Mouse (Mus musculus): ENCODE data around the gene Gm6525. TPM values are rescaled to one million over a fixed set of nuclear protein-coding genes. Genes with fewer than 3 reads are reported as not detected.

The Gm6525 gene
- total RNA-seq (2014; rRNA removed; ENCODE audit: low replicate concordance): 0.38 TPM in 1 of 2 replicates, not detected in the other
- 0.11 and 0.22 TPM in 2 replicates for polyA plus RNA-seq (2015; fragmentation: Nextera tagmentation; extraction: Ambion mirVana)

DNA sequence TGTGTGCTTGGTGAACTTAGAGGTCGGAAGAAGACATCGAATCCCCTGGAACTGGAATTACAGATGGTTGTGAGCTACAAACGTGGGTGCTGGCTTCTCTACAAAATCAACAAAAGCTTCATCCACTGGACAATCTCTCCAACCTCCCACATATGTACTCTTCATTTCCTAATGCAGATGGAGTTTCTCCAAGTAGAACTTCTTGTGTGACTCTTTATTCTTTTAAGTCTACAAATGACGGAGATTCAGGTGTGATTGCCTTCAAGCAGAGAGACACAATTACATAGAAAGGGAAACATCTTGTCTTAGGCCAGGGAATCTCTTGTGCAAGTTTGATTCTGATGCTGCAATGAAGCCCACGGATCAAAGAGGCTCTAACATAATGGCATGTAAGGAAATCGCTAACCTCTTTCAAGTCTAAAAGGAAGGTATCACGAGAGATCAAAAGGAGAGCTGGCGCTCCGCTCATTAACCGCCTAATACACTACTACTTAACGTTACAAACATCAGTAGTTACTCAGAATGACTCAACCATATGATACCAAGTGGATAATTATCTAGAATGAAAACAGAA, at the start of gene Gm6525:
Gm6525 (plus strand) TSS at position 524 of the 574 bp plus-strand sequence.
- Histone ChIP-seq H3K27me3 (ENCODE audit: control insufficient read depth, insufficient read depth, low read length) (no peaks in the 10 kb centered on the region), H3K27ac (ENCODE audit: low read depth) (no peak within 1 kb of the TSS), H3K4me1 (ENCODE audit: control insufficient read depth, insufficient read depth) (no peaks in the 10 kb centered on the region), H3K4me3 (ENCODE audit: low read depth, low read length) (no peak within 1 kb of the TSS), H3K9me3 (replicated peaks; ENCODE audit: control insufficient read depth, low read length) (no peaks in the 10 kb centered on the region), H3K9ac (replicated peaks; ENCODE audit: low read depth, low read length) (no peak within 1 kb of the TSS), H3K36me3 (replicated peaks; ENCODE audit: control insufficient read depth, insufficient read depth, low read length) (peaks cover 24% of the 10 kb centered on the region), H3K4me2 (ENCODE audit: low read depth, low read length) (no peak within 1 kb of the TSS)
- DNase-seq (ENCODE audit: low spot score) (no peak), ATAC-seq (ENCODE audit: insufficient read depth, low read depth) (no peak)
- TF ChIP-seq EP300 (IDR thresholded peaks at IDR 0.05; ENCODE audit: low read depth) (no peak), CTCF (IDR thresholded peaks at IDR 0.05; ENCODE audit: low read depth) (no peak)
- WGBS: 82% methylated on average over 11 of the region's 11 CpGs

- no peaks in the 10 kb centered on the region for H3K27me3 ChIP-seq (ENCODE audit: control insufficient read depth, insufficient read depth, low read length)
- no peak overlapping the region for H3K4me3 ChIP-seq (ENCODE audit: low read depth, low read length)
- no peaks in the 10 kb centered on the region for H3K4me1 ChIP-seq (ENCODE audit: control insufficient read depth, insufficient read depth)
- ATAC-seq (ENCODE audit: insufficient read depth, low read depth): no peak
- no peak overlapping the region for H3K4me2 ChIP-seq (ENCODE audit: low read depth, low read length)
- H3K27ac ChIP-seq (ENCODE audit: low read depth): no peak overlapping the region
- no peak for TF ChIP-seq CTCF (IDR thresholded peaks at IDR 0.05; ENCODE audit: low read depth)
- no peak for TF ChIP-seq EP300 (IDR thresholded peaks at IDR 0.05; ENCODE audit: low read depth)
- no peak overlapping the region for H3K9ac ChIP-seq (replicated peaks; ENCODE audit: low read depth, low read length)
- no peaks in the 10 kb centered on the region for H3K36me3 ChIP-seq (replicated peaks; ENCODE audit: control insufficient read depth, insufficient read depth, low read length)
- WGBS: 70% methylated on average over 6 of the region's 6 CpGs
- DNase-seq (ENCODE audit: low spot score): no peak
- no peaks in the 10 kb centered on the region for H3K9me3 ChIP-seq (replicated peaks; ENCODE audit: control insufficient read depth, low read length)
Observed at GRCm38 (mm10) chr3:84125704-84126289, 48.1 kb upstream of the Gm6525 start.

GRCm38 (mm10) chr3:84126721-84127120, 47.2 kb upstream of the Gm6525 start:
- H3K36me3 ChIP-seq (replicated peaks; ENCODE audit: control insufficient read depth, insufficient read depth, low read length): no peaks in the 10 kb centered on the region
- no peaks in the 10 kb centered on the region for H3K27me3 ChIP-seq (ENCODE audit: control insufficient read depth, insufficient read depth, low read length)
- no peak overlapping the region for H3K9ac ChIP-seq (replicated peaks; ENCODE audit: low read depth, low read length)
- H3K4me3 ChIP-seq (ENCODE audit: low read depth, low read length): no peak overlapping the region
- no peak overlapping the region for H3K27ac ChIP-seq (ENCODE audit: low read depth)
- no peak for ATAC-seq (ENCODE audit: insufficient read depth, low read depth)
- TF ChIP-seq EP300 (IDR thresholded peaks at IDR 0.05; ENCODE audit: low read depth): no peak
- no peak for TF ChIP-seq CTCF (IDR thresholded peaks at IDR 0.05; ENCODE audit: low read depth)
- H3K4me1 ChIP-seq (ENCODE audit: control insufficient read depth, insufficient read depth): no peaks in the 10 kb centered on the region
- no peak for DNase-seq (ENCODE audit: low spot score)
- no peak overlapping the region for H3K4me2 ChIP-seq (ENCODE audit: low read depth, low read length)
- WGBS: 84% methylated on average over 3 of the region's 3 CpGs
- H3K9me3 ChIP-seq (replicated peaks; ENCODE audit: control insufficient read depth, low read length): no peaks in the 10 kb centered on the region

DNA sequence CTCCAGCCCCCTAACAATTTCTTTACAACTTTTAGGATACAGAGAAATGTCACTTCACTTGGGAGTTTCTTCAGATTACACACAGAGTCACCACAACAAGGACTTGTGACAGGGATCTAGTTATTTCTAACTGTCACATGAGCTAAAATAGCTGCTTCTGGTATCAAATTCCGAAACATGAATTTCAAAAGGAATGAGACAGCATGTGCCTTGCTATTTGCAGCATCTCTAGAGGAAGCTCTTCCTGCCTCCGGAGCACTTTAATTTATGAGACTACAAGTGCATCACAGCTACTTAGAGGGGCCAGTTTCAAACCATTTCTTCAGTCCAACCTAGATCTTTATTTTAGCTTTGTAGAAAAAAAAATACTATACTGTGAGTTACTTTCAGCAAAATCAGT, 46.5 kb upstream of the Gm6525 start:
- H3K36me3 ChIP-seq (replicated peaks; ENCODE audit: control insufficient read depth, insufficient read depth, low read length): no peaks in the 10 kb centered on the region
- no peak overlapping the region for H3K9ac ChIP-seq (replicated peaks; ENCODE audit: low read depth, low read length)
- H3K4me3 ChIP-seq (ENCODE audit: low read depth, low read length): no peak overlapping the region
- H3K9me3 ChIP-seq (replicated peaks; ENCODE audit: control insufficient read depth, low read length): no peaks in the 10 kb centered on the region
- no peaks in the 10 kb centered on the region for H3K4me1 ChIP-seq (ENCODE audit: control insufficient read depth, insufficient read depth)
- H3K4me2 ChIP-seq (ENCODE audit: low read depth, low read length): no peak overlapping the region
- no peaks in the 10 kb centered on the region for H3K27me3 ChIP-seq (ENCODE audit: control insufficient read depth, insufficient read depth, low read length)
- TF ChIP-seq CTCF (IDR thresholded peaks at IDR 0.05; ENCODE audit: low read depth) (no peak), EP300 (IDR thresholded peaks at IDR 0.05; ENCODE audit: low read depth) (no peak)
- H3K27ac ChIP-seq (ENCODE audit: low read depth): no peak overlapping the region
- 53% methylated on average over 2 of the region's 2 CpGs for WGBS
- no peak for DNase-seq (ENCODE audit: low spot score)
- ATAC-seq (ENCODE audit: insufficient read depth, low read depth): no peak

DNA sequence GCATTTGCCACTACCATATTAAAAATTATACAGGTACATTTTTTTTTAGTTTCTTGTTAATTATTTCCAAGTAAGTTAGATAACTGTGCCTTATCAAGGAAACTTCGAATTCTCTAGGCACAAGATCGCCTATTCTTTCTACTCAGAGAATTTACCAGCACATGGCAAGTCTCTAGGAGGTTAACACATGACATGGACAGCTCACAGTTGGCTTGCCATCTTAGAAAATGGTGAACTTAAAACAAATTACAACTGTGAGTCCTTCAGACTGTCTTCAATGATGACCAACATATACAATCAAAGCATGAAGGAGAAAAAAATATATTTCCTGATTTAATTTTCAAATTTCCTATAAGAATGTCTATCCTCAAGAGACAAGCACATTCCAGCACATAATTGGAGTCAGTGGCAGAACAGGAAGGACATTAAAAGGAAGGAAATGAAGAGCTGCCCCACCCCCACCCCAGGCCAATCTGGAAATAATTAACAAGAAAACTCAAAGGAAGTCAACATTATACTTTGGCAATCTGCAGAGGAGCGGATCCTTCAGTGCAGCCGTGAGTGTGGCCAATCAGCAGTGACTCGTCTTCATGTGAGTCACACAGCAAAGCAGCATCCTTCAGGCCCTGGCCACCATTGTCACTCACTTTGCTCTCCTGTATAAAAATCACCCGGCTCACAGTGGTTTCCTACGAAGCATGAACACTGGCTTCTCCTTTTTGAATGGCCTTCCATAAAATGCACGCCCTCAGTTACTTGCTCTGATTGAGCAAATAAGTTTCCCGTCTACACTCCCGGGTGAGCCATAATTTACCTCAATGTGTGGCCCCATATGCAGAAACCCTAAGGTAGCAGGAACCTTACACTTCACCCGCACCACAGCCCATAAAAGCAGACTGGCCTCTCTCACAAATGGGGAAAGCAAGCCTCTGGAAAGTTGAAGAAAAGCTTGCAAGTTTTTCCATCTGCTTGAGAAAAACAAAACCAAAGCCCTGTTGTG, 44.7 kb upstream of the Gm6525 start:
- WGBS: 67% methylated on average over 11 of the region's 11 CpGs
- H3K4me1 ChIP-seq (ENCODE audit: control insufficient read depth, insufficient read depth): no peaks in the 10 kb centered on the region
- DNase-seq (ENCODE audit: low spot score): no peak
- no peak overlapping the region for H3K9ac ChIP-seq (replicated peaks; ENCODE audit: low read depth, low read length)
- H3K27ac ChIP-seq (ENCODE audit: low read depth): peak overlapping the region; percentile 43; the same call in 1 of the 2 replicates
- H3K27me3 ChIP-seq (ENCODE audit: control insufficient read depth, insufficient read depth, low read length): no peaks in the 10 kb centered on the region
- H3K4me3 ChIP-seq (ENCODE audit: low read depth, low read length): no peak overlapping the region
- H3K36me3 ChIP-seq (replicated peaks; ENCODE audit: control insufficient read depth, insufficient read depth, low read length): no peaks in the 10 kb centered on the region
- H3K4me2 ChIP-seq (ENCODE audit: low read depth, low read length): no peak overlapping the region
- no peak for ATAC-seq (ENCODE audit: insufficient read depth, low read depth)
- no peak for TF ChIP-seq CTCF (IDR thresholded peaks at IDR 0.05; ENCODE audit: low read depth)
- no peak for TF ChIP-seq EP300 (IDR thresholded peaks at IDR 0.05; ENCODE audit: low read depth)
- no peaks in the 10 kb centered on the region for H3K9me3 ChIP-seq (replicated peaks; ENCODE audit: control insufficient read depth, low read length)
